Mouse (Mus musculus) ES-Bruce4 (cell line): ENCODE results near the gene Blzf1.

Source experiments
- CTCF ChIP-seq: IDR thresholded peaks from one replicate; pipeline ENCODE4 v1.8.1; 2011; ENCODE audit warnings: low read depth, low read length
- EP300 ChIP-seq: IDR thresholded peaks from 2 replicates; pipeline ENCODE4 v1.6.1; 2011; ENCODE audit warnings: low read depth, low read length; ENCODE audit not compliant: insufficient read depth
- POLR2A ChIP-seq: IDR thresholded peaks from one replicate; pipeline ENCODE4 v1.8.1; 2011; ENCODE audit warnings: low read length; ENCODE audit not compliant: insufficient read depth

GRCm38 (mm10) chr1:164279332-164279731 is 28.0 kb downstream of the Blzf1 start:
- TF ChIP-seq CTCF (no peak), POLR2A (no peak), EP300 (no peak)
